Mouse (Mus musculus) kidney, postnatal 0 days (tissue): ENCODE data around the gene Gnb2. TPM values are rescaled to one million over a fixed set of nuclear protein-coding genes. Genes with fewer than 3 reads are reported as not detected.

ENCODE experiments used
- ATAC-seq: fragments of 200-750 bp; cut with Nextera tagmentation; replicated peaks from 2 replicates; pipeline ENCODE4 v1.8.0; 2017; ENCODE audit warnings: low read depth, moderate number of reproducible peaks, moderate TSS enrichment, moderate library complexity; ENCODE audit not compliant: low FRiP score
- DNase-seq: peaks from one replicate; pipeline ENCODE4 v3.0.0-alpha.2; 2016; ENCODE audit warnings: low spot score
- H3K27ac ChIP-seq: fragments of 300-500 bp; sonication (generic); 2 replicates; pipeline ENCODE4 v1.5.1; 2014; ENCODE audit warnings: mild to moderate bottlenecking
- H3K27me3 ChIP-seq: fragments of 300-500 bp; sonication (generic); 2 replicates; pipeline ENCODE4 v1.6.1; 2014; ENCODE audit warnings: low read length, mixed read lengths; ENCODE audit not compliant: insufficient read depth
- H3K36me3 ChIP-seq: fragments of 300-500 bp; sonication (generic); 2 replicates; pipeline ENCODE4 v1.6.1; 2014; ENCODE audit warnings: low read length, mixed read lengths; ENCODE audit not compliant: insufficient read depth
- H3K4me1 ChIP-seq: fragments of 300-500 bp; sonication (generic); replicated peaks from 2 replicates; pipeline ENCODE4 v1.6.1; 2014; ENCODE audit warnings: antibody characterized with exemption, low read length, mixed read lengths; ENCODE audit not compliant: insufficient read depth
- H3K4me2 ChIP-seq: fragments of 300-500 bp; sonication (generic); 2 replicates; pipeline ENCODE4 v1.6.1; 2014; ENCODE audit warnings: mild to moderate bottlenecking, low read length, moderate library complexity, mixed read lengths
- H3K4me3 ChIP-seq: fragments of 300-500 bp; sonication (generic); replicated peaks from 2 replicates; pipeline ENCODE4 v1.5.1; 2014; ENCODE audit warnings: low read depth, low read length
- H3K9ac ChIP-seq: fragments of 300-500 bp; sonication (generic); 2 replicates; pipeline ENCODE4 v1.6.1; 2014; ENCODE audit warnings: low read depth, low read length
- H3K9me3 ChIP-seq: fragments of 300-500 bp; sonication (generic); replicated peaks from 2 replicates; pipeline ENCODE4 v1.6.1; 2016; ENCODE audit warnings: low read length, inconsistent platforms, mixed read lengths
- CTCF ChIP-seq: IDR thresholded peaks from 2 replicates; pipeline ENCODE4 v1.5.1; 2016; ENCODE audit warnings: antibody characterized with exemption, low read depth, mild to moderate bottlenecking, moderate library complexity
- WGBS: fragments of 180-500 bp; shearing (Covaris S2); extraction: QIAGEN DNeasy Blood & Tissue Kit; methylation state at CpG from one replicate; pipeline ENCODE4 v1.1.7; 2014; 5-methylcytosine and 5-hydroxymethylcytosine counted together
- polyA plus RNA-seq: library from polyadenylated mRNA; unstranded; fragments of >200 nt; fragmentation: Nextera tagmentation; extraction: Ambion mirVana; gene quantifications from 2 replicates; pipeline ENCODE4 v1.2.1, GENCODE M21; 2015

Gnb2 gene
- polyA plus RNA-seq, 1 experiment from 2014 or later = 463 TPM

- Histone ChIP-seq H3K4me3 (no peak overlapping the region), H3K9ac (no peak overlapping the region), H3K9me3 (no peaks in the 10 kb centered on the region), H3K27ac (no peak overlapping the region), H3K4me1 (no peaks in the 10 kb centered on the region), H3K4me2 (no peak overlapping the region), H3K27me3 (no peaks in the 10 kb centered on the region), H3K36me3 (no peaks in the 10 kb centered on the region)
- 49% methylated on average over 11 of the region's 11 CpGs for WGBS
- ATAC-seq (no peak), DNase-seq (no peak)
- no peak for TF ChIP-seq CTCF
Measured at GRCm38 (mm10) chr5:137553898-137554297, 20.6 kb upstream of the Gnb2 start.

DNA sequence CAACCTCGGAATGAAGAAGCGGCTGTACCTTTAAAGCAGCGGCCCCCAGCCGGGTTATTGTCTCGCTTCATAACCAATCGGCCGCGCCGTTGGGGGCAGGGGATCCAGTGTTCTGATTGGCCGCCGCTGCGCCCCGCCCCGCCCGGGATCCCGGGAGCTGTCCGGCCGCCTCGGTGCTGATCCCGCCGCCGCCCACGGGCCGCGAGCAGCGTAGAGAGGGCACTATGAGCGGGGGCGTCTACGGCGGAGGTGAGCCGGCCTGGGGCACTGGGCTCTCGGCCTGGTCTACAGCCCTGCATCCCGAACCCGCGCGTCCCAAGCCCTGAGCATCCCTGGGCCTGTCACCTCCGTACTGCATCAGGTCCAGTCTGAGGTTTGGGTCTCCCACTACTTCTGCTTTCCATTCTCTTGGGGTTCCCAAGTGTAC, 20.1 kb upstream of the Gnb2 start, which contains the start of gene Actl6b:
TSS of gene Actl6b (plus strand) at position 107 of the 427 bp plus-strand sequence.
- Histone ChIP-seq H3K27ac (no peak within 1 kb of the TSS), H3K9ac (no peak within 1 kb of the TSS), H3K4me2 (peak within 1 kb of the TSS; percentile 19; the same call in 1 of the 2 replicates), H3K4me3 (0 out of 2 replicates have a peak within 1 kb of the TSS, but pooled peaks have one; percentile 6), H3K36me3 (no peaks in the 10 kb centered on the region), H3K4me1 (no peaks in the 10 kb centered on the region), H3K9me3 (no peaks in the 10 kb centered on the region), H3K27me3 (no peaks in the 10 kb centered on the region)
- ATAC-seq = peak; percentile 49; the same call in 1 of the 2 replicates
- TF ChIP-seq CTCF = no peak
- under 1% methylated on average over 37 of the region's 37 CpGs for WGBS
- peak; percentile 68 for DNase-seq

DNA sequence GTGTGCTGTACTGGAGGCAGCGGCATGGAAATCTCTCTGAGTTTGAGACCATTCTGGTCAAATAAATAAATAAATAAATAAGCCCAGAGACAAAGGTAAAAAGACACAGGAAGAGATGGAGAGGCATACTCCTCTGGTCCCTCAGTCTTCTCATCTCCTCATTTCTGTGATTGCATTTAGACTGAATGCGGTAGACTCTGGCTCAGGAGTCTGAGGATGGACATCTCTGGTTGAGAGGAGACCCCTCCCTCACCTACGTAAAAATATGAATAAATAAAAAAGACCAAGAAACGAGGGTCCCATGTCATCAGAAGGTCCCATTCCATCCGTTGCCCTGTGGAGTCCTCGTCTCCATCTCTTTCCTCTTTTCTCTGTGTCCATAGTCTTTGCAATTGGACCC, 19.7 kb upstream of the Gnb2 start:
- 28% methylated on average over 6 of the region's 6 CpGs for WGBS
- TF ChIP-seq CTCF = no peak
- Histone ChIP-seq H3K9me3 (no peaks in the 10 kb centered on the region), H3K36me3 (no peaks in the 10 kb centered on the region), H3K4me2 (peak overlapping the region; percentile 19; the same call in 1 of the 2 replicates), H3K9ac (no peak overlapping the region), H3K27me3 (no peaks in the 10 kb centered on the region), H3K27ac (no peak overlapping the region), H3K4me3 (0 out of 2 replicates have a peak overlapping the region, but pooled peaks have one; percentile 6), H3K4me1 (no peaks in the 10 kb centered on the region)
- DNase-seq = no peak
- no peak for ATAC-seq

GRCm38 (mm10) chr5:137551119-137551518, 17.8 kb upstream of the Gnb2 start:
- no peaks in the 10 kb centered on the region for H3K4me1 ChIP-seq
- no peak overlapping the region for H3K9ac ChIP-seq
- ATAC-seq = no peak
- TF ChIP-seq CTCF = peak; percentile 43; the same call in 1 of the 2 replicates
- WGBS = 77% methylated on average over 5 of the region's 5 CpGs
- H3K4me2 ChIP-seq = no peak overlapping the region
- H3K27me3 ChIP-seq = no peaks in the 10 kb centered on the region
- no peak overlapping the region for H3K27ac ChIP-seq
- H3K36me3 ChIP-seq = no peaks in the 10 kb centered on the region
- DNase-seq = no peak
- no peaks in the 10 kb centered on the region for H3K9me3 ChIP-seq
- H3K4me3 ChIP-seq = no peak overlapping the region

DNA sequence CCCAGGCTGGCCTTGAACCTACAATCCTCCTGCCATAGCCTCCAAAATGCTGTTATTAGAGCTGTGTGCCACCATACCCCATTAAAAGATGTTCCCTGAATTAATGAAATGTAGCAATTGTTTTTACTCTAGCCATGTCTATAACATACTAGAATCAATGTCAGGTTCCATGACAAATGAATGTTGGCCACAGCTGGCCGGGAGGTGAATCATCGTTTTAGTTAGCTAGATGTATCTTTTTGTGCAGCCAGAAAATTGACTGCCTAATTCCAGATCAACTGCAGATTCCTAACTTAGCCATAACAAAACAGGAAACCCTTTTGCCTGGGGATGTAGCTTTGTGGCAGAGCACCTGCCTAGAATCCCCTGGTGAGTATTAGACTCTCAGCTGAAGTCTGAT, 16.5 kb upstream of the Gnb2 start:
- TF ChIP-seq CTCF = no peak
- no peak for DNase-seq
- H3K4me1 ChIP-seq = no peaks in the 10 kb centered on the region
- ATAC-seq = no peak
- no peaks in the 10 kb centered on the region for H3K27me3 ChIP-seq
- H3K27ac ChIP-seq = no peak overlapping the region
- H3K9ac ChIP-seq = no peak overlapping the region
- WGBS = 74% methylated on average over 2 of the region's 2 CpGs
- H3K9me3 ChIP-seq = no peaks in the 10 kb centered on the region
- H3K36me3 ChIP-seq = no peaks in the 10 kb centered on the region
- no peak overlapping the region for H3K4me2 ChIP-seq
- no peak overlapping the region for H3K4me3 ChIP-seq

DNA sequence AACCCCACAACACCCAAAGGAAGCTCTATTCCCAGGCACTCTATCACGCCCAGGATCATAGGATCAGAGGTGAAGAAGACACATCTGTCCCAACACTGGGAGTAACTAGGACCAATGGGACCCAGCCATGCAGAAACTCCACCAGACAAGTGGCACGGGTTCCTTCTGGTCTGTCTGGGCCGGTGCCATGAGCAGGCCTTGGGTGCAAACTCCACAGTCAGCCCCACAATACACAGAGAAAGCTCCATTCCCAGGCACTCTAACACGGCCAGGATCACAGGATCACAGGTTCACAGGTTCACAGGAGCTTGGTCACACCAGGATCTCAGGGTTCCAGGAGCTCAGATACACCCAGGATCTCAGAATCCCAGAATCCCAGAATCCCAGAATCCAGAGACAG, 12.3 kb upstream of the Gnb2 start:
- no peak for TF ChIP-seq CTCF
- H3K9ac ChIP-seq = no peak overlapping the region
- WGBS = 67% methylated on average over 4 of the region's 4 CpGs
- no peaks in the 10 kb centered on the region for H3K9me3 ChIP-seq
- no peak overlapping the region for H3K4me2 ChIP-seq
- H3K36me3 ChIP-seq = no peaks in the 10 kb centered on the region
- DNase-seq = no peak
- H3K4me3 ChIP-seq = no peak overlapping the region
- H3K27me3 ChIP-seq = no peaks in the 10 kb centered on the region
- ATAC-seq = no peak
- no peak overlapping the region for H3K27ac ChIP-seq
- H3K4me1 ChIP-seq = no peaks in the 10 kb centered on the region

GRCm38 (mm10) chr5:137544926-137545325, 11.6 kb upstream of the Gnb2 start:
- no peaks in the 10 kb centered on the region for H3K27me3 ChIP-seq
- no peaks in the 10 kb centered on the region for H3K9me3 ChIP-seq
- no peak overlapping the region for H3K9ac ChIP-seq
- WGBS = 58% methylated on average over 6 of the region's 6 CpGs
- no peak for TF ChIP-seq CTCF
- DNase-seq = no peak
- H3K4me3 ChIP-seq = no peak overlapping the region
- no peak overlapping the region for H3K27ac ChIP-seq
- no peaks in the 10 kb centered on the region for H3K36me3 ChIP-seq
- no peak overlapping the region for H3K4me2 ChIP-seq
- H3K4me1 ChIP-seq = no peaks in the 10 kb centered on the region
- ATAC-seq = no peak
